Comparison of ENCODE assay signal across 9 mouse cellular contexts in genomic region chr10:130228246-130228645, GRCm38 (mm10). TPM values are rescaled to one million over a fixed set of nuclear protein-coding genes. Genes with fewer than 3 reads are reported as not detected.
DNase-seq lines count a peak whose midpoint lies in the region; ATAC-seq lines count a peak whose summit lies in the region.
"Had no signal": no experiment of that assay in that cellular context is flagged by ENCODE, and none has a peak within 500 bp of the region (broad histone marks: within the 10 kb centered on the region; RNA-seq: fewer than 3 reads in every experiment).

No protein-coding gene starts in this region.

- H3K27ac ChIP-seq in hindbrain, embryonic 13.5 days = no peak overlapping the region
- H3K27ac ChIP-seq: embryonic facial prominence, embryonic 15.5 days had no signal

- no peaks in the 10 kb centered on the region for H3K9me3 ChIP-seq in hindbrain, embryonic 13.5 days
- H3K9me3 ChIP-seq: embryonic facial prominence, embryonic 15.5 days had no signal

- H3K36me3 ChIP-seq in hindbrain, embryonic 13.5 days = no peaks in the 10 kb centered on the region
- H3K36me3 ChIP-seq: embryonic facial prominence, embryonic 15.5 days had no signal

- H3K9ac ChIP-seq in hindbrain, embryonic 13.5 days = no peak overlapping the region
- H3K9ac ChIP-seq: embryonic facial prominence, embryonic 15.5 days had no signal

- ATAC-seq in hindbrain, embryonic 13.5 days (ENCODE audit: low FRiP score) = peak; percentile 92

- H3K27me3 ChIP-seq in hindbrain, embryonic 13.5 days = no peaks in the 10 kb centered on the region
- H3K27me3 ChIP-seq: embryonic facial prominence, embryonic 15.5 days had no signal

- H3K4me1 ChIP-seq in hindbrain, embryonic 13.5 days (replicated peaks) = no peaks in the 10 kb centered on the region
- H3K4me1 ChIP-seq: embryonic facial prominence, embryonic 15.5 days had no signal

- no peak overlapping the region for H3K4me2 ChIP-seq in hindbrain, embryonic 13.5 days
- H3K4me2 ChIP-seq: embryonic facial prominence, embryonic 15.5 days had no signal

- DNase-seq in kidney, adult 18-20 months = peak; percentile 8
- no peak for DNase-seq in kidney, adult 11 months
- DNase-seq in adrenal gland, postnatal 14 days = peak; percentile 64
- DNase-seq in embryo, embryonic 9.5 days (ENCODE audit: extremely low spot score) = peak; percentile 55
- DNase-seq in layer of hippocampus, postnatal 14 days (ENCODE audit: low spot score in 2 of 2) = peak; percentile 35 to 71
- peak; percentile 80 for DNase-seq in mesoderm, embryonic 11.5 days (ENCODE audit: low read depth, low spot score)
- DNase-seq in skeletal muscle tissue, adult 2 months (ENCODE audit: low read depth, low spot score) = peak; percentile 7

- WGBS in hindbrain, embryonic 13.5 days = 0% methylated on average over 1 of the region's 1 CpGs

- H3K4me3 ChIP-seq in hindbrain, embryonic 13.5 days = no peak overlapping the region
- H3K4me3 ChIP-seq: embryonic facial prominence, embryonic 15.5 days had no signal

RNA-seq across cellular contexts. Expression of gene Olfr827, which starts 14.0 kb away (rescaled TPM):
- not detected in 2 replicates for total RNA-seq in adrenal gland, postnatal 14 days (2021)
- not detected in 2 replicates for polyA plus RNA-seq in hindbrain, embryonic 13.5 days (2015; fragmentation: Nextera tagmentation; extraction: Ambion mirVana)
- total RNA-seq in layer of hippocampus, postnatal 14 days (2021) = not detected

RNA-seq across cellular contexts. Expression of gene Olfr826, which starts 44.3 kb away (rescaled TPM):
- total RNA-seq in adrenal gland, postnatal 14 days (2021) = not detected in 2 replicates
- polyA plus RNA-seq in hindbrain, embryonic 13.5 days (2015; fragmentation: Nextera tagmentation; extraction: Ambion mirVana) = not detected in 2 replicates
- total RNA-seq in layer of hippocampus, postnatal 14 days (2021) = not detected
- polyA plus RNA-seq: embryonic facial prominence, embryonic 15.5 days had no signal

RNA-seq across cellular contexts. Expression of gene Neurod4, which starts 51.8 kb away (rescaled TPM):
- total RNA-seq in adrenal gland, postnatal 14 days (2021) = 0.38 and 0.59 TPM in 2 replicates
- 2.7 and 6.7 TPM in 2 replicates for polyA plus RNA-seq in hindbrain, embryonic 13.5 days (2015; fragmentation: Nextera tagmentation; extraction: Ambion mirVana)
- under 1 TPM; 0.19 to 0.30 TPM for total RNA-seq in layer of hippocampus, postnatal 14 days (2021)
